Mouse (Mus musculus) gastrocnemius, postnatal 14 days (tissue): ENCODE data around the gene Naa35. TPM values are rescaled to one million over a fixed set of nuclear protein-coding genes. Genes with fewer than 3 reads are reported as not detected.
"Not testable (repeated sequence)": the region's sequence is repeated elsewhere in the genome, so short reads cannot be mapped to it uniquely, and the experiment has no call there.

Experiments used
- DNase-seq: peaks from one replicate; pipeline ENCODE4 v3.0.0; 2021; ENCODE audit warnings: mixed read lengths
- intact Hi-C: fragments of 180-260 bp; cut with DNase I; formaldehyde crosslinking; loops from one replicate; pipeline ENCODE4 v1.15.1; 2025; ENCODE audit warnings: low total_unique reads
- total RNA-seq, 2 experiments: library from RNA; stranded (reverse); gene quantifications; 2 replicates each; pipeline ENCODE4 v1.2.3; 2021

Naa35 gene
- total RNA-seq, 2 experiments from 2014 or later, result 25.2 to 26.4 TPM

GRCm38 (mm10) chr13:59564923-59565322 lies 20.1 kb upstream of the Naa35 start:
- no peak for DNase-seq
- intact Hi-C loops, result no loop called here

GRCm38 (mm10) chr13:59565945-59566520 lies 19.0 kb upstream of the Naa35 start:
- no peak for DNase-seq
- intact Hi-C loops, result no loop called here

GRCm38 (mm10) chr13:59571107-59571506 lies 14.0 kb upstream of the Naa35 start:
- intact Hi-C loops, result no loop called here
- DNase-seq, result no peak

GRCm38 (mm10) chr13:59572549-59572948 lies 12.5 kb upstream of the Naa35 start:
- intact Hi-C loops, result no loop called here
- DNase-seq, result no peak

- intact Hi-C loops, result no loop called here
- no peak for DNase-seq
Observed at GRCm38 (mm10) chr13:59580954-59581353, 4.1 kb upstream of the Naa35 start.

GRCm38 (mm10) chr13:59584481-59584880 lies 578 bp upstream of the Naa35 start:
- intact Hi-C loops, result no loop called here

GRCm38 (mm10) chr13:59585648-59586005 lies 568 bp downstream of the Naa35 start:
- intact Hi-C loops, result no loop called here
- no peak for DNase-seq

More at GRCm38 (mm10) chr13:59584481-59584880, 578 bp upstream of the Naa35 start:
- DNase-seq, result peak; percentile 29

GRCm38 (mm10) chr13:59587201-59587600 lies 2.1 kb downstream of the Naa35 start:
- intact Hi-C loops, result no loop called here
- no peak for DNase-seq

- no peak for DNase-seq
- intact Hi-C loops, result loop anchor here (2.0 kb wide), 2 partner anchors 35 to 73 kb away; no protein-coding TSS in a partner anchor
Observed at GRCm38 (mm10) chr13:59589672-59590071, 4.6 kb downstream of the Naa35 start.

GRCm38 (mm10) chr13:59590691-59591090 lies 5.6 kb downstream of the Naa35 start:
- intact Hi-C loops, result no loop called here

GRCm38 (mm10) chr13:59592058-59592457 lies 7.0 kb downstream of the Naa35 start:
- DNase-seq, intact Hi-C loops: not testable (repeated sequence)

More at GRCm38 (mm10) chr13:59590691-59591090, 5.6 kb downstream of the Naa35 start:
- no peak for DNase-seq

GRCm38 (mm10) chr13:59592630-59593029 lies 7.6 kb downstream of the Naa35 start:
- DNase-seq, result no peak
- intact Hi-C loops, result no loop called here

GRCm38 (mm10) chr13:59603096-59603495 lies 18.0 kb downstream of the Naa35 start:
- no peak for DNase-seq
- intact Hi-C loops, result no loop called here

- DNase-seq, result no peak
- intact Hi-C loops, result no loop called here
Observed at GRCm38 (mm10) chr13:59604511-59604910, 19.5 kb downstream of the Naa35 start.

- no peak for DNase-seq
- intact Hi-C loops, result no loop called here
Observed at GRCm38 (mm10) chr13:59605221-59605922, 20.3 kb downstream of the Naa35 start.

GRCm38 (mm10) chr13:59609885-59610284 lies 24.8 kb downstream of the Naa35 start:
- intact Hi-C loops, result no loop called here
- no peak for DNase-seq

- intact Hi-C loops, result no loop called here
- no peak for DNase-seq
Observed at GRCm38 (mm10) chr13:59610437-59610836, 25.4 kb downstream of the Naa35 start.

GRCm38 (mm10) chr13:59613868-59614267 lies 28.8 kb downstream of the Naa35 start:
- intact Hi-C loops, result no loop called here
- DNase-seq, result no peak

- intact Hi-C loops, result loop anchor here (5.0 kb wide), 1 partner anchor 112 kb away; no protein-coding TSS in a partner anchor
- no peak for DNase-seq
Observed at GRCm38 (mm10) chr13:59615152-59615551, 30.1 kb downstream of the Naa35 start.

GRCm38 (mm10) chr13:59615554-59615953 lies 30.5 kb downstream of the Naa35 start:
- no peak for DNase-seq
- intact Hi-C loops, result loop anchor here (5.0 kb wide), 1 partner anchor 112 kb away; no protein-coding TSS in a partner anchor

- intact Hi-C loops, result loop anchor here (5.0 kb wide), 1 partner anchor 109 kb away; no protein-coding TSS in a partner anchor
- no peak for DNase-seq
Observed at GRCm38 (mm10) chr13:59618463-59618862, 33.4 kb downstream of the Naa35 start.
